Mouse (Mus musculus) lung, postnatal 25 days (tissue): ENCODE data around the gene Cobll1.

Experiments
- DNase-seq: peaks from one replicate; pipeline ENCODE4 v3.0.0; 2022; ENCODE audit warnings: low spot score

Gene Cobll1

DNA sequence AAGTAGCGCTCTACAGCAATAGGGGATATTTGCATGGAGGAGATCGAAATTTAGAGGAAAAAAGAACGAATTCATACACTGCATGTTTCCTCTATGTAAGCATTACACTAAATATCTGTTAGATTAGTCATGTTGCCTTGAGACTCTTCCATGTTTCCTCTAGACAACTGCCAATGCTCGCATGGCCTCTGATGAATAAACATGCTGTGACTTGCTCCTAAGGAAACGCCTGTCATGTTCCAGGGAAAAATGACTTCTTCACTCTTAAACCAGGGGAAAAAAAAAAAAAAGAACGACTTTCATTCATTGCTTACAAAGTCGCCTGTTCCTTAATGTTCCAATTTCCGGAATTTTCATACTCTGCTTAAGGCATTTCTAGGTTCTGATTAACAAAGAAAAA lies 2.1 kb downstream of the Cobll1 start:
- no peak for DNase-seq

DNA sequence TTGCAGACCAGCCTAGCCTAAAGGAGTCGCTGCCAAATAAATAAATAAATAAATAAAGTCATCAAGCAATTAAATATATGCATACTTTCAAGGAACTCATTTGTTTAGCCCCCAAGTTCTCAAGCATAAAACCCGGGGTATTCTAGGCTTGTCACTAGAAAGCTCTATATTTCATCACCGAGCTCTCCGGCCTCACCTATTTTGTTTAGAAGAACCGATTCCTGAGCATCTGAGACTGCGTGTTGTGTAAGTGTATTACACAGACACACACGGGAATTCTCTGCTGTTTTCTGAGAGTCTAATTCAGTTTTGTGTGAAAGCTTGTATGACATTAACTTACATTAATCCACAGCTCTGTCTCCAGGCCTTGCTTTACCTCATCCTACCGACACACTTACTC lies 2.6 kb downstream of the Cobll1 start:
- no peak for DNase-seq

DNA sequence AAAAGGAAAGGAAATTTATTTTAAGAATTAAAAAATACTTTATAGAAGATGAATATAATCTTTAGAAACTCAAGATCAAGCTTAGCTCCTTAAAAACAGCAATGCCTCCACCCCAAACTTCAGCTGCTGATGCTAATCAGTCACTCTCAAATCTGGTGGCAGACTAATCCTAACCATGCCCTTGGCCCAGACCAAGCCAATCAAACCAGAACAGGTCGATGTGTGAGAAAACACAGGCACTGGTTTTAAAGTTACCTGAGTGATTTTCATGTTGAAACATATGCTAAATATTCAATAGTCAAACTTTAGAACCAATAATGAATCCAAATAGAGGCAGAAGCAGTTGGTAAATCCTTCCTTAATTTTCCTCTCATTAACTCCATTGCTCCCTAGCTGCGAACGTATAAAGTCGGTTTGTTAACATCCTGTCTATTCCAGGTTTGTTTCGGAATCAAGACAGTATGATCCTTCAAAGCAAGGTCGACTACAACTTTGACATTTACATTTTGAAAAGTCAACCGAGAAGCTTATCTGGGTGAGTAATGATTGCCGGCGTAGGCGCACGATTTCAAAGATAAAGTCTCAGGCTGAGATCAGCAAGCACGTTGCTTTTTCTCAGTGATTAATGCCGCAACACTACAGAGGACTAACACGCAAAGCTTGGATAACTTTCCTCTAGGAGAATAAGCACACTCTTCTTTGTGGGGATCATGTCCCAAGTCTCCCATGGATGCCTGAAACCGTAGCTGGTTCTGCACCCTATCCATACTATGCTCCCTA lies 6.3 kb downstream of the Cobll1 start:
- no peak for DNase-seq

DNA sequence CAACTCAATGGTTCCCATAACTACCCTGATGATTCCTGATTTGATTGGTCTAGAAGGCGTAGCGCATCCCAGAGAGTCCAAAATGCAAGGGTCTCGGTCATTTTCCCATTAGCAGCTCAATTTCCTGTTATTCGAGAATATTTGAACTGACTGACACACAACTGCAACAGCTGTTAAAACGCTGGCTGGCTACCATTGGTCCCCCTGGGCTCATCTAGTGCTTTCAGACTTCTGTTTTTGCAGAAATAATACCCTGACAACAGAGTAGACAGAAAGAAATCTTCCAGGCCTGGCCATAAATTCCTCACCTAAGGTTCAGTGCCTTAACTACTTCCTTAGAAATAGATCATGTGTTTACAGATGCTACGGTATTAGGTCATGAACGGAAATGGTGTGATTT lies 10.8 kb downstream of the Cobll1 start:
- no peak for DNase-seq

DNA sequence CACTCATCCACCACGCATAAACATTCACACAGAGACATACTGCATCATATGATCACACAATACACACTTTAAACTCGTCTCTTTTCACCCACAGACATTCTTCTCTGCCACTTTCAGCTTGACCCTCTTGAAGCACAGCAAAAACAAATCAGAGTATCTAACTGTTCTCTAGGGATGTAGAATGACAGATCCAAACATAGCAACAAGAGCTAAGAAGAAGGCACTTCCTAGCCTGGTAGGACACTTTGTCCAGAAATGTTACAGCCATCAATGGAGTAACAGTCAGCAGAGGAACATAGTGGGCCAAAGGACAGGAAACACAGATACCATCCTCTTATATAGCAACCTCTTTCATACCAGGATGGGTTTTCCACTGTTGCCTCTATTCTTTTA lies 11.3 kb downstream of the Cobll1 start:
- no peak for DNase-seq

DNA sequence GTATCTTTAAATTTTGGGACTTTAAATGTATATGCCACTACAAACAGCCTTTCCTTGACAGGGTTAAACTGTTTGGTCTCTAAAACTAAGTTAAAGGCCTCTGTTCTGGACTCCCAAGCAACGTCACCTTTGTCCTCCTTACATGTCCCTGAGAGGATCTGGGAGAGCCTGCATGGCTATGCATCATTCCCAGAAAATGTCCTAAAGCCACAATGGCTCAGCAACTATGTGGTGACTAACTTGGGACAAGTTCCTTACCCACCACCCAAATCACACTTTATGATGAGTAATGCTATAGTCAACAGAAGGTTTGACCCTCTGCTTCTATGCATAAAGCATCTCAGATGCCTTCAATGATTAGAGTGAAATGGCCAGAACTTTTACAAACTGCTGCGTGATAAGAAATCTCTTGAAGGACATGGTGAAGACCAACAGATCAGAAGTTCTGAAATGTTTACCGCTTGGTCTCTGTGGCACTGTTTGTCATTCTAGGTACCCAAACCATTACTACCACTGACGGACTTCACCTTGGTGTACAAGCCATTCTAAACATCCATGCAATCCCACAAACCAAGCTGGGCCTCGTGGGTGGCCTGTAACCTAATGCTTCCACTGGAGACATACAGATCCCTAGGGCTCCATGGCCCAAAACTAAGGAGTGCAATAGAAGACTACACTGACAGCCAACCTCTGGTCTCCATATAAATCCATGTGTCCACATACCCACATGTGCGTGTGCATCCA lies 11.9 kb downstream of the Cobll1 start:
- DNase-seq, result no peak

DNA sequence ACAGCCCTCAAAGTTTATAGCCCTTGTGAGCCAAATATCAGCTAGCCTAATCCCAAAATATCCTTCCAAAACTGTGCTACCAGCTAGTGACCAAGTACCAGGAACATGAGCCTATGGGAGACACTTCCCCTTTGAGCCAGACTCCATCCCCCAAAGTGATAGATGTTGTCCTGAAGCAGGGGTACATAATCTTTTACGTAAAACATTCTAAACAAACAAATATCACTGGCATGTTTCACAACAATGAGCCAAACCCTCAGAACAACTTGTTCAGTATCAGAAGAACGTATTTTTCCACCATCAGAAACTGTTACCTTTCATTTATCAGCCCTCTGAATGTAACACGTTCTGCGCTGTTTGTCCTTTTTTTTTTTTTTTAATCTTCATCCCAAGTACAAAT lies 12.7 kb downstream of the Cobll1 start:
- DNase-seq, result no peak

DNA sequence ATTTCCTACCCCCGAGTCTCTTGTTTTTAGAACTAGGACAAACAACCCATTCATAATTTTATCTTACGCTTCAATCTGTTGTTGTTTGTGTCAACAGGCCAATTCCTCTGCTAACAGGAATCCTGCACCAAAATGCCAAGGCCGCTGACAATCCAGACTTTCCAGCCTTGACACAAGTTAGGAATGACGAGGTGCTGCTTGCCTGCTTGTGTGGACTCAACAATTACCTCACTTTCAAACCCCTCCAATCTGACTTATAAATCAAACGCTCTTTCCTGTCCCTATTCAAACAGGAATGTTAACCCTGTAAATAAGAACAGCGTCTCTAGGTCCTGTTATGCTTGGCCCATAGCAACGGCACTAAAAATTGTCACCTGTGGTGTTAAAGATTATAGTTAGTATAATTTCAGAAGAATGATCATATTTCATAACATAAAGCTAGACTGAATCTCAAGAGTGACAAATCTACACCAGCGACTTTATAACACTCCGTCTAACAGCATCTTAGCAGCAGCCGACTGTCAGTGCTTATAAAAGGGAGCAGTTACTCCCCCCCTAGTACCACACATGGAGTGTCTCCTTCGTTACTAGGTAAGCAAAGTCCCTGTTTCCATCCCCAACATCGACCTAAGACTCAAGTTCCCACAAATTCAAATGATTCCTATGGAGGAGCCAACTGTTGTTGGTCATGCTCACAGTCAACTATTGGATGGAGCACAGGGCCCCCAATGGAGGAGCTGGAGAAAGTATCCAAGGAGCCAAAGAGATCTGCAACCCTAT lies 15.1 kb downstream of the Cobll1 start:
- DNase-seq, result no peak

DNA sequence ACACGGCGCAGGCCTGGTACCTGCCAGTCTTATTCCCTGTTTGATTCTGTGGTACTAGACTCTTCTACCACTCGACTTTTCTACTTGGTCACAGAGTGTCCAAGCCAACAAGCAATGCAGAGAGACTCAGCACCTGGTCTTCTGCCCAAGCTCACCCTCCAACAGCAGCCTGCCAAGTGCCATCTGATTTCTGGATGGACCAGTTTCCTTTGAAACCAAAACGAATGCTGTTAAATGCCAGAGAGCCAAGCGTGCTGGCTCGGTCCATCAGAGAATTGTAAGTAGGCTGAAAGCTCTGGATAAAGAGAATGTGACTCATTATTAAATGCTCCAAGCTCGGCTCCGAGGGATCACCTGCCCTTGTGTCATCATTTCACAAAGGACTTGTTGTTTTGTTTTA lies 16.2 kb downstream of the Cobll1 start:
- no peak for DNase-seq

DNA sequence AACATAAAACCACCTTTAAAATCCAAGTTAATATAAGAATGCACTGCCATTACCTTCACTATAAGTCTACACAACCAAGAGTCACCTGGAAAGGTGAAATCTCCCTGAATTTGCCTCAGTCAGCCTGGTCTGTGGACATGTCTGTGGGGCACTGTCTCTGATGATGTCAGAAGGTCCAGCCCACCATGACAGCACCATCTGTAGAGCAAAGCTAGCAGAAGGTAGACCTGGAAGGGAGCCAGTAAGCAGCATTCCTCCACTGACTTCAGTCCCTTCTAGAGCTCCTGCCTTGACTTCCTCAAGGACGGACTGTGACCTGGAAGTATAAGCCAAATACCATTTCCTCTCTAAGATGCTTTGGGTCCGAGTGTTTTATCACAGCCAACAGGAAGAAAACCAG lies 17.6 kb downstream of the Cobll1 start:
- no peak for DNase-seq

DNA sequence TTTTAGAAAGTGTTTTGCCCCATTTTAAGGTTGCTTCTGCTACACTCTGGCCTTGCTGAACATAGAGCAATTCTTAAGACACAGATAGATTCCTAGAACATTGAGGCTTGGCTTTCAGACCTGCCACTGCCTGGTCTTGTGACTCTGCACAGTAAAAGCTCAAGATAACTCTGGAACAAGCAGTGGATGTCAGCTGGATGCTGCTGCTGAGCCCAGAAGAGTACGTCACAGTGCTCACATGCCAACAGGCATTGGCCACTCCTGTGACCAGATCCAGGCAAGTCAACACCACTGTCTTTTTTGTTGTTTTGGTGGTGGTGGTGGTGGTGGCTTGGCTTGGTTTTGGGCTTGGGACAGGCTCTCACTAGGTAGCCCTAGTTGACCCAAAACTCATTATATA lies 18.6 kb downstream of the Cobll1 start:
- no peak for DNase-seq

DNA sequence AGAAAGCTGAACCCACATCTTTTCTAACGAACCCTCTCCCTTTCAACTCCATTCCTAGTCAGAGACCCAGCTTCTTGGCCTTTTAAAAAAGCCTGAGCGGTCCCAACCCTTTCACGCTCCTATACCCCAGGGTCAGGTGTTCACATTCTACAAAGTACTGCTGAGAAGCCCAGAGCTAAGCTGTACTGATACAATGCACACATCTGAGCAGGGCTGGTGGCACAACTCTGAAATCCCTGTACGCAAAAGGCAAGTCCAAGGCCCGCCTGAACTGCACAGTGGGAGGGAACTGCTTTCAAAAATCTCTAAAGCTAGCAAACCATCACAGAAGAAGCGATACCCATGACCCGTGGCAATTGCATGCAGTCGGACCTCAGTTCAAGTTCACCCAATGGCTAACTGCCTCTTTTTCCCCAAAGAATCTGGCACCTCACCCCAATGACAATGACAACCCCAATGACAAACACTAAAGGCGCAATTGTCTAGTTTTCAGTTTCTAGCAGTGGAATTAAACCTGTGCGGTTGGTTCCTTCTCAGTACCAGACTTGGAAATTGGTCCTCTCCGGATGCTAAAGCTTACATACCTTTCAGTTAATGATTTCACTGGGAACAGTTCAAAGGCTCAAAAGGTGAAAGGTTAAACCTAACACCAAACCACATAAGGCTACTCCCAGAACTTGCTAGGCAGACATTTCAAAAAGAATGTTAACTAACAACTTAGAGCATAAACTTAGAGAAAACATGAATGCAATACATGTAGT lies 19.6 kb downstream of the Cobll1 start:
- no peak for DNase-seq

DNA sequence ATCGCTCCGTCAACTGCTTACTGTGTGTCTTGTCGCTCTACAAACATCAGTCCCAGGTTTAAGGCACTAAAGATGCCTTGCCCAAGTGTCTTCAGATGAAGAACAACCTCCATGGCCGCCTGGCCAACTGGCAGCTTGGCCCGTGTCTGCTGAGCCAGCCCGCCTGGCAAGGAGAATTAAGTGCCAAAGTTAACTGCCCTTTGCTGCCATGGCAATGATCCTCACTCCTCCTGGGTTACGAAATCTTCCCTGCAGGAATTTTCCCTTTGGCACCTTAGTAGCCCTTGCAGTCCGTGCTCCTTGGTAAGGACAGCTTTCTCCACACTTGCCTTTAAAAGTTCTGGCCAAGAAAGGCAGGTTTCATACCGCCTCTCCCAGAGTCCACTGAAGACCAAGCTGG lies 20.9 kb downstream of the Cobll1 start:
- DNase-seq, result peak; percentile 84

DNA sequence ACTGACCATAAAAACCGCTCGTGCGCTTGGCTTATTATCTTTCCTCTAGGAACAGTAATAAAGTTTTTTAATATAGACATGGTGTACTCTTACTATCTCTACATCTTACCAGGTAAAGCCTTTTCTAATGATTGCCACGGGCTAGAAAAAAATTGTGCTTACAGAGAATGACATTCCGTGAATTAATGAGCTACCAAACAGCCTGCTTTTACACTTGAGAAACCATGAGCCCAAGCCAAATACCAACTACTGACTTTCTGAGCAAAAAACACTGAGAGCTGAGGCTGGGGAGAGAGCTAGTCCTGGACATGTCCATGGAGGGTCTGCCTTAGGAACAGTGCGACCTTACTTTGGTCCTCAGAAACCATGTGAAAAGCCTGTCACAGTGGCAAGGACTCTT lies 21.5 kb downstream of the Cobll1 start:
- DNase-seq, result no peak

DNA sequence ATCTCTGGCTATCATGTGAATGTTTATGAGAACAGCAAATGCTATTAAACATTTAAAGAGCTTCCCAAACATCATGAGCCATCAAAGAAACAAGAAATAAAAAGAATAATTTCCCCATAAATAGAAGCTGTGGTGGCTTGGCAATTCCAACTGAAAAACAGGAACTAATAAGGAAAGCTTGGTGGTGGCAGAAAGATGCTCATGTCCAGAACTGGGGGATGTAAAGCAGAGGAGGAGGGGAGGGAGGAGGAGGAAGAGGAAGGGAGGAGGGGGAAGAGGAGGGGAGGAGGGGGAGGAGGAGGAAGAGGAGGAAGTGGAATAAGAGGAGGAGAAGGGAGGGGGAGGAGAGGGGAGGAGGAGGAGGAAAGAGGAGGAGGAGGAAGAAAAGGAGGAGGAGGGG lies 23.0 kb downstream of the Cobll1 start:
- no peak for DNase-seq

DNA sequence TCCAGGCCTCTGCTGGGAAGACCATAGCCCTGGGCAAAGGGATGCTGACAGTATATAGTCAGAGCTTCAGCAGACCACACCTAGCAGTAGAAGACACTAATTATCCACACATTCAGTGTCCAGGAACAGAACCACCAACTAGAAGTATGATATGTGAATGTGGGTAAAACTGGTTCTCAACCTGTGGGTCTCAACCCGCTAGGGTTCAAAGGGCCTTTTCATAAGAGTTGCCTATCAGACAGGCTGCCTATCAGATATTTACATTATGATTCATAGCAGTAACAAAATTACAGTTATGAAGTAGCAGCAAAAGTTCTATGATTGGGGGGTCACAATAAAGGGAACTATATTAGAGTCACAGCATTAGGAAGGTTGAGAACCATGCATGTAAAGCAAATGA lies 24.6 kb downstream of the Cobll1 start:
- DNase-seq, result no peak

DNA sequence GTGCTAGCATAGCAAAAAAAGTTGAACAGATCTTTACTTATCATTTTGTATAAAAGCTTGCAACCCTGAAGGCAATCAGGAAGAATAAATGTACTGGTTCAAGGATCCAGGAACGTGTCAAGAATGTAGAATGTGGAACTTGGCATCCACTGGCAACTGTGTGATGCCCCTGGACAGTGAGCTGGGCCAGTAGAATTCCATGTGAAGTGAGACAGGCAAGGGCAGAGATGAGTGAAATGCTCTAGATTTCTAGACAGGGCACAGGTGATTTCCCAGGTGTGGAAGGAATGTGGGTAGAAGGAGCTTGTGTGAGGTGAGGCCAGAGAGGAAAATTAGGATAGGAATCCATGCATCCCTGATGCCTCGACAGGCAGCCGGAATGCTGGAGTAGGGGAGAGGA lies 25.5 kb downstream of the Cobll1 start:
- DNase-seq, result no peak

DNA sequence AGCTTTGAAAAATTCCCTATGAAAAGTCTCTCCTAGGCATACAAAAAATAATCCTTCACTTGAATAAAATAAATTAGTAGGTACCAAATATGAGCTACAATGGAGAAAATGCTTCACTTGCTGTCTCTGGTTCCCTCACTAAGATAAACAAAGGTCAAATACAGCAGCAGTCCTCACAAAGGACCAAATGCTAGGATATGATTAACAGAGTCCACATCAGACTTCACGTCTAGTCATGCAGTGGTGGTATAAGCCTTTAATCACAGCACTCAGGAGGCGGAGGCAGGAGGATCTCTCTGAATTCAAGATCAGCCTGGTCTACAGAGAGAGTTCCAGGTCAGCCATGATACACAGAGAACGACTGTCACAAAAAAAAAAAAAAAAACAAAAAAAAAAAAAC lies 27.6 kb downstream of the Cobll1 start:
- no peak for DNase-seq

DNA sequence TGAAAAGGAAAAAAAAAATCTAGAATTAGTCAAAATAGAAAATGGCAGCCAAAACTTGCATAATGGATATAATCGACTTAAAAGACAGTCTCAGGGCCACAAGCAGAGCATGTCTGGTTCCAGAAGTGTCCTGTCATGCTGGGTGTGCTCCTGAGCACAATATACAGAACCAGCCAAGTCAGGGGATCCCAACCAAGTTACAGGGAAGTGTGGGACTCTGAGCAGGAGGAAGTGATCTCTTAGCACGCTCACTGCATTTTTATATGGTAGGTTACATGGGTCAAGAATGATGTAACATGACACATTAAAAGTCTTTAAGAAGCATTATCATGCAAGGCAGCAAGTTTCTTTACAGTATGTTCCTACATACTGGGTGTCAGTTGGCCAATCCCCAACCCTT lies 31.5 kb downstream of the Cobll1 start:
- no peak for DNase-seq

DNA sequence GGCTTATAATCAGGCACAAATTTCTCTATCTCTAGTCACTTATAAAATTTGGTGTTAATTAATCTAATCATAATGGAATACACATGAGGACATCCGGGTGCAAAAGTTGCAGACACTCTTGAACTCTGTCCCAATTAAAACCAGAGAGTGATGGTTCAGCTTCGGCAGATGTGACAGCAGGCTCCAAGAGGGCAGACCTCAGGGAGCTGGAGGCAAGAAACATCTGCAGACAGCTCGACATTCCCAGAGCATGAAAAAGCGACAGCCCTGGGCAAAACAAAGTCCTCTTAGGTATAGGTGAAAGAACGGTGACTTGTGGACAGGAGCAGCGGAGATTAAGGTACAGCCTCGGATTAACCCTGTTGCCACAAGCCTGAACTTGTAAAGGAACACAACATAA lies 35.5 kb downstream of the Cobll1 start:
- no peak for DNase-seq

DNA sequence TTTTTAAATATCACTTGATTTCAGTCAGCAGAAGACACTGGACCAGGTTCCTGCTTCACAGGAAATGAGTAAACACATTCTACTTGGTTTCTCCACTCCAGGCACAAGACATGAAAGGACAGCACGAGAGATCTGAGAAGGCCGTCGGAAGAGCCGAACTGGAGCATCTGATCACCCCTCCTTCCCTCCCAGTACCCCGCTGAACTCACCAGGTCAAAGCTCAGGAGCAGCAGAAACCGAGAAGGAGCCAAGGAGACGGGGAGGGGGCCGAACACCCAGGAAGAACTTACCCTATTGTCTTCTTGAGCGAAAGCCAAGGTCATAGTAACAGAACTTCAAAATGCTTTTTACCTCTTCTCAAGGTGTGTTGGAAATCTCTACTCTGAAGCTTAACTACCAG lies 39.5 kb downstream of the Cobll1 start:
- no peak for DNase-seq

DNA sequence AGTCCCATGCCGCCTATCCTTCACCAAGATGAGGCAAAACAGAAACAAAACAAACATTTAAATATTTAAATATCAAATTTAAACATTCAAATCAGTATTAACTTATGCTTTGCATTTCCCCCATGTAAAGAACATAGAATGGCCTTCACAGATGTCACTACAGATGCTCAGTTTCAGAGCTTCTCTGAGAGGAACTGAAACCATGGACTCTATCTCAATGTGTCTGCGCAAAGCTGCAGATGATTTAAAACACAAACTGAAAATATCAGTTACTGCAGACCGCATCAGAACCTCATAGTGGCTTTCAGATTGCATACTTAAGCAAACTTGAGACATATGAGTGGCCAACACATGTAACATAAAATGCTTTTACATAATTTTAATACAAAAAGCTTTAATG lies 40.6 kb downstream of the Cobll1 start:
- no peak for DNase-seq
